Mouse (Mus musculus) megakaryocyte-erythroid progenitor cell, adult 5-6 weeks (primary cell): ENCODE measurements around the gene Mipol1. TPM values are rescaled to one million over a fixed set of nuclear protein-coding genes. Genes with fewer than 3 reads are reported as not detected.
A peak's percentile ranks its signal among the peaks of the same experiment; 100 is the strongest.
"Not testable (repeated sequence)": the region's sequence is repeated elsewhere in the genome, so short reads cannot be mapped to it uniquely, and the experiment has no call there.

Experiments used
- ATAC-seq: replicated peaks from 2 replicates; pipeline ENCODE4 v1.8.0; 2016; ENCODE audit warnings: mild to moderate bottlenecking, inconsistent platforms; ENCODE audit not compliant: severe bottlenecking, poor library complexity, low FRiP score, low TSS enrichment
- total RNA-seq, 2 experiments: library from RNA; stranded (forward) in 1 of 2; stranded (reverse) in 1 of 2; fragments of 200-1000, 215-1000 nt in 1 of 2; fragments of >200 nt in 1 of 2; fragmentation: Nextera tagmentation in 1 of 2; gene quantifications; 2 replicates each; pipeline ENCODE4 v1.2.3; 2014 to 2017

Mipol1 gene
- total RNA-seq (2014; fragmentation: Nextera tagmentation) (6.0 and 20.2 TPM in 2 replicates), total RNA-seq (2017) (15.4 and 25.6 TPM in 2 replicates)

DNA sequence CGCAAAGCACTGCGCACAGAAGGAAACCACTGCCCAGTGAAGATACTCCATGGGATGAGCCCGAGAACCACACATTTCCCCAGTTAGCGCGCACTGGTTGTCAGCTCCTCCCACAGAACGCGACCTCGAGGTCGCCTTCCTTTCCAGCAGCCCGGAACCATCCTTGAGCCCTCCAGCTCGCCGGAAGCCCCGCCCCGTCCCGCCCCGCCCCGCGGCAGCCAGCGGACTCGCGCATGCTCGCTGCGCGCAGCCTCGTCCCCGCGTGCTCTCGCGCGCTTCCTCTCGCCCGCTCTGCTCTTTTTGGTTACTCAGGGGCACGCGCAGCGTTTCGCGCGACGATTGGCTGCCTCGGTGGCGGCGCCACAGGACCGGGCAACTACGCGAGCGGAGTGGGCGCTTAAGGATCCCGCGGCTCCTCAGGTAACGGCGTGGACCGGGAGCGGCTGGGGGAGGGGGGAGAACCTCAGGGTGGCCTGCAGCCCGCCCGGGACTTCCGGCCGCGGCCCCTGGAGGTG, at the start of gene Mipol1, which contains the start of gene Prps1l3:
Gene Mipol1 (plus strand): TSS at position 236 of the 515 bp plus-strand sequence.
Gene Prps1l3 (plus strand): TSS at position 221 of the 515 bp plus-strand sequence.
- peak; percentile 92 for ATAC-seq

DNA sequence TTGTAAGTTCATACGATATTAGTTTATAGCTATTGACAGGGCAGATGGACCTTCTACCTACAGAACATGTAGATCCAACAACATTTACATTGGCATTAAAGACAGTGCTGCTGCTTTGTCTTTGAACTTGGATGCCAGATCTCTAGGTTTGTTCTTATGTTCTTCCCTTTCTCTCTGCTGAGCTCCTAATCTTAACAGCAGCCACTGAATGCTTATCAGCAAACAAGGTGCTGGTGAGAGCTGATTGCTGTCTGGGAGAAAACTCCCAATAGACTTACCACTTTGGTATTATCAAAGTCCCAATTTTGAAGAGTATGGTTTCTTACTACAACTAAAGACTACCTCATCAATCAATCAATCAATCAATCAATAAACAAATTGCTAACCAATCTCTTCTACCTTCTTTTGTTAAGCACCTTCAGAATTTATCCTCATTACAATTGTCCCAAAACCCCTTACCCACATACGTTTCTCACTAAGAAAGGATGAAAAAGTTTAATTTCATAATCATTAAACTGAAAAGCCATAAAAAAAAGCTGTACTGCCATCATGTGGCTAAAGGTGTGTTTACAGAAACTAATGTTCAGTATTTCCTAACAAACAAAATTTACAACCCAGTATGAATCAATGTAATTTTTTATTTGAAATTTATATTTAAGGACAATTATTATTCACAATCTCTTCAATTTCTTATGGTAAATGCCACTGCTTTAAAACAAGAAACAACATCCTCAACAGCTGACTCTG, 45.7 kb upstream of the Mipol1 start:
- peak; percentile 62 for ATAC-seq

DNA sequence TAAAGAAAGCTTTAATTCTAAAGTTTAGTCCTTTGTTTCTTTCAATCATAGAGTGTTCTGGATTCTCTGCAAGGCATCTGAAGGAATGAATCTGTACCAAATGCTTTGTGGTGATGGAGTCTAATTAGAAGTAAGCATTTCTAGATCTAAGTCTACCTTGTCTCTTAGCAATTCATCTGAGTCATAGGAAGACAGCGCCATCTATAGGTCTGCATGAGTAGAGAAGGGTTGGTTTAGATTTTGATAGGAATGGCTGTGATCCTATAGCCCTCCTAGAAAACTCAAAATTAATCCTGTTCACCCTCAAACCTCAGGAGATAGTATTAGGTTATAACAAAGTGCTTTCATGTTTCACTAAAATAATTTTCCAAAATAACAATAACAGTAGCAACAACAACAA, 44.8 kb upstream of the Mipol1 start:
- peak; percentile 68 for ATAC-seq

DNA sequence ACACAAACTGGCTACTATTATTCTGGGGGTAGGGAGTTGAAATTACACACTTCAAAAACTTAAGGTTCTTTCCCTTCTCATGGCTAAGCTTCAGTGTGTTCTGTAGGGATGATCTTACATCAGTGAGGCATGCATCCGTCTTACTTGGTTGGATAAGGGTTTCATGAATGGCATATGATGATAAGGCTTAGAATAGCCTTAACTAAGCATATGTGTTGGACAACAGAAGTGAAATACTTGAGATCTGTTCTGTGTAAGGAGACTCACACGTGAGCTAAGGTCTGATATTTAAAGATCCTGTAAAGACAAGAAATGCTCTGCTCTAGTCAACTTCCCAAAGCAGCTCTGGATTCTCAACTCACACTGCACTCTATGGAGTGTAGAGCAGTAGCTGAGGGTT, 44.1 kb upstream of the Mipol1 start:
- ATAC-seq, result peak; percentile 77

DNA sequence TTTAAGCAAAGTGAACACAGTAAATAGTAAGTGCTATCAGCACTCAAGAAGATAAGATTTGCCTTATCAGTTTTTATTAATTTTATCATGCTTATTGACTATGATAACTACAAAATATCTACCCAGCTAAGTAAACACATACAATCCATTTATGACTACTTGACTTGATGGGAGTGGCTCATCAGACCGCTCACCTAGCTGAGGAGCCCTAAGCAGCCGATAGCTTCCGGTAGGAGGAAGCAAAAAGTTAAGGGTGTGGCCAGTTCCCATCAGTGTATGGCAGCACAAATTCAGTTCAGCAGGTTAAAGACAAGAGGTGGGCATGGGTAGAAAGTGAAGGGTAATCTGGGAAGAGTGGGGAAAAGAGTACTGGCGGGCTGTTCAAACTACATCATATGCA, 43.2 kb upstream of the Mipol1 start:
- ATAC-seq, result no peak

DNA sequence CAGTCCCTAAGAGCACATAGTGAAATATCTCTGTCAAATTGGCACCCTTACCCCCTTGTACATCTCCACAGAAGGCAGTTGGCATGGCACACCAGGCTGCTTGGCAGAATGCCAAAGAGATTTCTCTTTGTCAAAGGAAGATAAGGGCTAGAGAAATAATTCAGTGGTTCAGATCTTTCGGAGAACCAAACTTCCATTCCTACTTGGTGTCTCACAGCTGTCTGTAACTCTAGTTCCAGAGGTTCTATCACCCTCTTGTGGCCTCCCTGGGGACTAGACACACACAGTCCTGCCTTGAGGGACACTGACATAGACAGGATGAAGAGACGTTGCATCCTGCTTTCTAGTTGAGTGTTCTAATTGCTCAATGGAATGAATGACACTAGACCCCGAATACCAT, 35.6 kb upstream of the Mipol1 start:
- peak; percentile 81 for ATAC-seq

DNA sequence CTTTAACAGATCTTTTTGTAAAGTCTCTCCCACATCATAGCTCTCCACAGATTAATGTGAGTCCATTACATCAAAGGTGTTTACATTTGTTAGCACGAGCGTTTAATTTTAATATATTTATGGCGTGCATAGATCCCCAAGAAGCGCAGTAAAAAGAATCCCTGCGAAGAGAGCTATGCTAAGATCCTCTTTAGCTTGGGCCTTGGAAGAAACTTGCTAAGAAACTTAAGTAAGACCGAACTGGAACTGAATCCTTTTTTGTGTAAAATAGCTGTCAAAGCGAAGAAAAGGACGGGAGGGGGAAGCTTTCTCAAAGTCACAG, 34.0 kb upstream of the Mipol1 start:
- no peak for ATAC-seq

DNA sequence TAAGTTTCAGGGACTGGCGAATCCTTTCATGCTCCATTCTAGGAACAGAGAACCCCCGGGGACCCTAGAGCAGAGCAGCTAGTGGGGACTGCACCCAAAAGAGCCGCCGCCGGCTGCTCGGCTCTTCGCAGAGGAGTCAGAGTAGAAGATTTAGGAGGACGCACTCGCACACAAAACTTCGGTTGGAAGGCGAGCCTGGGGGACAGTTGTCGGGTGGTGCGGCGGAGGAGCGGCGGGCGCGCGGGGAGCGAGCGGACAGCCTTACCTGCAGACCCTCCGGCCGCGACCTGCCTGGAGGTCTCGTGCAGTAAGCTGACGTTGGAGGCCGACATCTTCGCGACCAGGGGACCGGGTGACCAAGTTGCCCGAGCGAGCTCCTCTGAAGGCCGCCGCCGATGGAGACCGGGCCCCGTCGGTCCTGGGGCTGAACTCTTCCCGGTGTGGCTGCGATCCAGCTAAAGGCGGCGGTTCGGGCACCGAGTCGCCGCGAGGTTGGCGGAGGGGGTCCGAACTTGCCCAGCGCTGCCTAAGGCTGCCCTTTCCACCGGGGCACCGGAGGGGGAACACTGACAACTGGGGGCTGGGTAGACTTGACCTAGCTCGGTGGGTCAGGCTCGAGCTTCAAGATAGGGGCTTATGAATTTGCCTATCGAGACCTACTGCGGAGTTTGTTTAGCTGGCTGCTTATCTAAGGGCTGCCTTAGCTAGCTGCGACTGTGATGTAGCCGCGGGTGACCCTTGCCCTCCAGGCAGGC, 33.4 kb upstream of the Mipol1 start:
- peak; percentile 64 for ATAC-seq

DNA sequence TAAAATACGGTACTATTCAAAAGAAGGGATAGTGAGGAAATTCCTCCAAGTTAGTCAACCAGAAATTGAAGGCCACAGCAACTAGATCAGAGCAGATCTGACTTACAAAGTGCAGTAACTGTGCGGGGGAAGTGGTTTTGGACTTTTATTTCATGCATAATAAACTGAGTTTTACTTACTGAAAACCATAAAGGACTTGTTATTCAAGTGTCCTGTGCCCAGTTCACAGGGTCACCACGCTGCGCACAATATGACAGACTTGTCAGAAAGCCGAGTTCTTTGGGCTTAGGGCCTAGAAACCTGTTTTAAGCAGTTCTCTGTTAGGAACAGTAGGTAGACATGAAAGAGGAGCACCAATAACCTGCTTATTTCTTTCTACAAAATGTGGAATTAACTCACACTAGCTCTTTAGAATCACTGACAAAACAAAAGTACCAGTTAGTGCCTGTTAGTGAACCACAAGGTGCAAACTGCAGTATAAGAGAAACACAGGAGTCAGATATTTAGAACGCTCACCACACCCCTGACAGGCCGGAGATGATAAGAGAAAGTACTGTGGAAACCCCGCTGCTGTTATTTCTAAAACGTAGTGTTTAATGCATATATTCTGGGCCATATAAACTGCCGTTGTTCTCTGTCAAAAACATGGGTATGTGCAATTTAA, 32.7 kb upstream of the Mipol1 start, which contains the start of gene Slc25a21:
Gene Slc25a21 (minus strand): TSS at position 110 of the 664 bp plus-strand sequence.
- ATAC-seq, result peak; percentile 85

DNA sequence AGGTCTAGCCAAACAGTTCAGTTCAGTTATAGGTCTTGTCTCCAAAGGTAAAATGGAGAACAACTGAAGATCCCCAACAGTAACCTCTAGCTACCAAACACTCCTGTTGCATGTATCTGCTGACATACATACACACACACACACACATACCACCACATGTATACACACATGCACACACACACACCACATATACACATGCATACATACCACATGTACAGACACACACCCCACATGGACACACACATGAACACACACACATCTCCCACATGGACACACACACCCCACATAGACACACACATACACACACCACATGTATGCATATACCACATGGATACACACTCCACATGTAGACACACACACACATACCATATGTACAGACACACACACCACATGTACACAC, 32.0 kb upstream of the Mipol1 start:
- ATAC-seq, result no peak

DNA sequence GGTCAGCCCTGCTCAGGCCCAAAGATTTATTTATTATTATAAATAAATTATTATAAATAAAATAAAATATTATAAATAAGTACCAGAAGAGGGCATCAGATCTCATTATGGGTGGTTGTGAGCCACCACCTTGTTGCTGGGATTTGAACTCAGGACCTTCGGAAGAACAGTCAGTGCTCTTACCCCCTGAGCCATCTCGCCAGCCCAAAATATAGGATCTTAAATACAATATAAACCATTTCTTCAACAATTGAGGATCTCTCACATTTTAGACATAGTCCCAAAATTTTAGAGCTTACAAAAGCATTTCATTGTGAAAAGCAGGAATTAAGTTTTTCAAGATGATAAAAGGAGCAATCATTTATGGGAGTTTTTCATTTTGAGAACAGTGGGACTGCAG, 30.8 kb upstream of the Mipol1 start:
- ATAC-seq, result no peak

DNA sequence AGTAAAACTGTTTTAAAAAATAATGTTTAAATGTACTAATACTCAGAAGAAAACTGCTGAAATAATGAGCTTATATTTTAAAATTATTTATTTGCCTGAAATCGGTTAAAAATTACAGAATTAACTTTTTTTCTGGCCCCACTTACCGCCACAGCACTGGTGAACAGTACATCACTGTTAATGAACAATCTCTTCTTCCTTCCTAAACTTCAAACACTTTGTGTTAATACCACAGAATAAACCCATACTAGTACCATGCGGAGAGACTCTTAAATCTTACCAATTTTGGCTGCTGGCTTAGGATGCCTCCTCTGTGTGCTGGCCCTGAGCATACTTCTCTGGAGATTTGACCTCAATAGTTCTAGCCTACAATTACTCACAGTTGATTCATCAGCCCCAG, 28.3 kb upstream of the Mipol1 start:
- no peak for ATAC-seq

DNA sequence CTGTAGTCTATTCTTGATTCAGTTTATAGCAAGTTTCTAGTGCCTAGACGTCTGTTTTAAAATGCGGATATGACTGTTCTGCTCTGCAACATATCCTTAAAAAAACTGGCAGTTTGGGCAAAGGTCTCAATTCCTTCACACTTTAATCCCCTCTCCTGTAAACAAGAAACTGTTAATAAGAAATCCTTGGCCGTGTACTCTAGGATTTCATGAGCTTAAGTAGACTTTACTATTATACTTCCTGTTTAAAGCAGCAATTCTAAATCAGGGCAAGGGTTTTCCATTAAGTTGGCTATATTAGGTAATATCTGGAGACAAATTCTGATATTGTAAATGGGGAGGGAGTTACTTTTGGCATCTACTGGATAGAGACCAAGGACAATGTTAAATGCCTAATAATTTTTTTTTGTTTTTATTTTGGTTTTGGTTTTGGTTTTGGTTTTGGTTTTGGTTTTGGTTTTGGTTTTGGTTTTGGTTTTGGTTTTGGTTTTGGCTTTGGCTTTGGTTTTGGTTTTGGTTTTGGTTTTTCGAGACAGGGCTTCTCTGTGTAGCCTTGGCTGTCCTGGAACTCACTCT, 25.9 kb upstream of the Mipol1 start:
- no peak for ATAC-seq

DNA sequence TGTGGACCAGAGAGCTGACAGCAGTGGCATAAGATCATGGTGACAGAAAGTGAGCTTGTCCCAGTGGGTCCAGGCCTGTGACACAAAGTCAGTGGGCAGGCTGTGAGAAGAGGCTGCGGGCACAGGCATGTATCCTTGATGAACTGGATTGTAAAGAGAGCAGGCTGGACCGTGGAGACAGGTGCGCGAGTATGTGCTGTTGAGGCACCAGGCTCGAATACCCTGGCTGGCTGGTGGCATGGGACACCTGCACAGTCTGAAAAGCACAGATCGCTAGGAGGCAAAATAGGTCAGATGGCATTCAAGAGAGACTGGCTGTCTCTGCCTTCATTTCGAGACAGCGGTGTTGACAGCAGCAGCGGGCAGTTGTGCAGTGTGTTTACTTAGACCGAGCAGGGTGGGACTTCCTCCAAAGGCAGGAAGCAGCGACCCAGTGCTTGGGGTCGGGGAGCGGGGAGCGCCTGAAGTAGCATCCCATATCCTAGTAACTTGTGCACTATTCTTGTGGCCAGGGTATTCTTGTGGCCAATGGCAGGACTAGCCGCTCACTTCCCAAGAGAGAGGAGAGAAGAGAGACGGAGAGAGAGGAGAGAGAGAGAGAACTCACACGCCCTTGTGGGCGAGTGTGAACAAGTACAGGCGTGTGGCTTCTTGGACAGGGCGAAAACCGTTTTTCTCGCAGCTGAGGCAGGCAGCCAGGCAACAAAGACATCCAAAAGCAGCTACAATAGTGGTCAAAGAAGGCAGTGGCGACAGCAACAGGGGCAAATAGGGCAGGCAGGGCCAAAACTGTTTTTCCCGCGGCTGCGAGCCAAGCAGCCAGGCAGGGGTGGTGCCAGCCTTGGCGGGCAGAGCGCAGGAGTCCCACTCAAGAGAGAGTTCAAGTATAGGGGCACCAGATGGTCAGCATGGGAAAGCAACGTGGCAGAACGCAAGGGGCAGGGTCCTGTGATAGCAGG, 18.6 kb upstream of the Mipol1 start:
- peak; percentile 88 for ATAC-seq

DNA sequence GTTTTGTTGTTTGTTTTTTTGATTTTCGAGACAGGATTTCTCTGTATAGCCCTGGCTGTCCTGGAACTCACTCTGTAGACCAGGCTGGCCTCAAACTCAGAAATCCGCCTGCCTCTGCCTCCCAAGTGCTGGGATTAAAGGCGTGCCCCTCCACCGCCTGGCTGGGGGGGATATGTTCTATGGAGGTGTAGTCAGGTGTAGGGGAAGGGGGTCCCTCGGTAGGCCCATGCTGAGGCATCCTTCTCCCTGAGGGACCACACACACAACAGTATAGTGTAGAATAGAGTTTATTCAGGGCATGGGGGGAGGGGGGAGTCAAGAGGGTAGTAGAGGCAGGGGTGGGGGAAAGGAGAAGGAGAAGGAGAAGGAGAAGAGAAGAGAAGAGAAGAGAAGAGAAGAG, 17.8 kb upstream of the Mipol1 start:
- not testable (repeated sequence) for ATAC-seq

DNA sequence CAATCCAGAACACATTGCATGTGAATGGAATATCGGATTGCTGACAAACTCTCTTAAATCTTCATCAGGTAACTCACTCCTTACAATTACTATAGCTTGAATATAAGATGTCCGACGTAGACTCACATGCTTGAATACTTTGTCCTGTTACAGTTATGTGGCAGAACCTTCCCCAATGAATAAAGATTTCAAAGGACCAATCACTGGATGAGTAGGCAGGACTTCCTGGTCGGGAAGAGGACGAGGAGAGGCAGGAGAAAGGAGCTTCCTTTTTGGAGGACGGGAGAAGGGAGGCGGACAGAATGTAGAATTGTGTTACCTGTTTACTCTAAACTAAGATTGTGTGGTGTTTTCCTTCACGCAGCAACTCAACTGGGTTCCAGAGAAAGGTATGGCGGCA, 3.8 kb upstream of the Mipol1 start:
- no peak for ATAC-seq

DNA sequence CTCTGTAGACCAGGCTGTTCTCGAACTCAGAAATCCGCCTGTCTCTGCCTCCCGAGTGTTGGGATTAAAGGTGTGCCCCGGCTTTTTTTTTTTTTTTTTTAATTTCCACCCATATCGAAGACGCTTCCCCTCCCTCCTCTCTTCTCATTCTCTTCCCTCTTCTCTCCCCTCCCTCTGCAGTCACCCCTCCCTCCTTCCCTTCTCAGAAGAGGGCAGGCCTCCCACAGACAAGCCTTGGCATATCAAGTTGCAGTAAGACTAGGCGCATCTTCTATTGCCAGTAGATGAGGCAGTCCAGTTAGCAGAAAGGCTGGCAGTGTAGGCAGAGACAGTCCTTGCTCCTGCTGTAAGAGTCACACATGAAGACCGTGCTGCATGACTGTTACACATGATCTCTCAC, 2.5 kb upstream of the Mipol1 start:
- no peak for ATAC-seq

DNA sequence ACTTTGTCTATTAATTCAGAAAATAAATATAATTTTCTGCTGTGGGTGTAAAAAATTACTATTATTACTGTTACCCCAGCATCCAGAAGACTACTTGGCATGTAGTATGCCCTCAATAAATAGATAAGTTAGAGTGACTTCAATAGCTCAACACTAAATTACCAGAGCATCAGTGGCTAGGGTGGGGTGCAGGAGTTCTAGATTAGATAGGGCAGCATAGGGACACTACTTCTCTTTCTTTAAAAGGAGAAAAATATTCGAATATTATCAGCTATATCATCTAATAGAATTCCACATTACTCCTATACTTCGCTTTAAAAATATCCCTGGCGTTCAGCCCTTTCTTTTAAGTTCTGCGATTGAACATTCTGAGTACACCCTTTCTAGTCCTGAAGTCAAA, 524 bp upstream of the Mipol1 start:
- peak; percentile 42; the same call in 1 of the 2 replicates for ATAC-seq
